Mouse (Mus musculus) stomach, postnatal 0 days (tissue): ENCODE measurements around the gene AI837181.

Experiments used
- CTCF ChIP-seq: IDR thresholded peaks from 2 replicates; pipeline ENCODE4 v1.5.1; 2016; ENCODE audit warnings: antibody characterized with exemption, low read depth, mild to moderate bottlenecking, moderate library complexity
- EP300 ChIP-seq: optimal IDR thresholded peaks from 2 replicates; pipeline ENCODE3; 2016; ENCODE audit warnings: antibody characterized with exemption

DNA sequence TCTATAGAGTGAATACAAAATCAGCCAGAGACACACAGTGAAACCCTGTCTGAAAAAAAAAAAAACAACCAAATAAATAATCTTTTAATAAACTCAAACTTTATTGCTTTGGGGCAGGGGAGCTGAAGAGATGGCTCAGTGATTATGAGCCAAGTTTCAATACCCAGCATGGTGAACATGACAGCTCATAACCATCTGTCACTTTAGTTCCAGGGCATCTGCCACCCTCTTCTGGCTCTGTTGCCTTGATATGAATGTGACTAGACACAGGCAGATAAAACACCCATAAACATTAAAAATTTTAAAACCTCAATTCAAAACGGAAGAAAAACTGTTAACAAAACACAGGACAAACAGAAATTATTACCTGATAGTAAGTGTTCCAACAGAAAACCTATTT is 47.5 kb upstream of the AI837181 start:
- no peak for TF ChIP-seq EP300
- TF ChIP-seq CTCF = no peak
